Mouse (Mus musculus): Measurements from ENCODE around the gene Spdef. TPM values are rescaled to one million over a fixed set of nuclear protein-coding genes. Genes with fewer than 3 reads are reported as not detected.

Gene Spdef
- polyA plus RNA-seq, 2 experiments, result 0.52 TPM; not detected in 1

DNA sequence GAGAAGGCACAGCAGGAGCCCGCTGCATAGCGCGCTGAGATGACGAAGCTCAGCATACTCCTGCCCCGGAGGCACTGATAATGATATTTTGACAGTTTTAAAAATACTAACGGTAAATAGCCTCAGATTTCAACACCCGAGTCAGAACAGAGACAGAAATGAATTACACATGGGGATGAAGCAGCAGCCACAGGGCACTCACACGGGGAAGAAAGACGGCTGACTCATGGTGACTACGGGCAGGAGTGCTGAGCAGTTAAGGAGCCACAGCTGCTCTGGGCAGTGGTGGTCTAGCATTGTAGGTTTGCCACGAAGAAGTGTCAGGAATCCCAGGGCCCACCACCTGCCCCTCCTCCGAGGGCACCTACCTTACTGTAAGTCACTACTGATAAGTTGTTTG lies 38.8 kb upstream of the Spdef start:
- no peak for TF ChIP-seq POLR2A (IDR thresholded peaks at IDR 0.05; ENCODE audit: borderline replicate concordance, extremely low read depth, insufficient read depth, insufficient read length)
- WGBS, result 82% methylated on average over 12 of the region's 12 CpGs
- Histone ChIP-seq H3K9me3 (ENCODE audit: control insufficient read depth, low read length) (no peaks in the 10 kb centered on the region; the same call in 1 of the 2 replicates), H3K27ac (replicated peaks; ENCODE audit: low read depth, low read length) (no peak overlapping the region), H3K36me3 (ENCODE audit: control insufficient read depth, insufficient read depth, low read length) (peaks cover 50% of the 10 kb centered on the region), H3K27me3 (ENCODE audit: control insufficient read depth, insufficient read depth, low read length) (no peaks in the 10 kb centered on the region), H3K4me2 (replicated peaks; ENCODE audit: low read depth, low read length, severe bottlenecking) (no peak overlapping the region), H3K9ac (ENCODE audit: low read depth, low read length, severe bottlenecking) (no peak overlapping the region), H3K4me1 (ENCODE audit: control insufficient read depth, insufficient read depth, low read length) (no peaks in the 10 kb centered on the region), H3K4me3 (replicated peaks; ENCODE audit: low read length) (no peak overlapping the region)
- no peak for ATAC-seq (ENCODE audit: low FRiP score, low read depth)
- no peak for DNase-seq (ENCODE audit: low spot score)

DNA sequence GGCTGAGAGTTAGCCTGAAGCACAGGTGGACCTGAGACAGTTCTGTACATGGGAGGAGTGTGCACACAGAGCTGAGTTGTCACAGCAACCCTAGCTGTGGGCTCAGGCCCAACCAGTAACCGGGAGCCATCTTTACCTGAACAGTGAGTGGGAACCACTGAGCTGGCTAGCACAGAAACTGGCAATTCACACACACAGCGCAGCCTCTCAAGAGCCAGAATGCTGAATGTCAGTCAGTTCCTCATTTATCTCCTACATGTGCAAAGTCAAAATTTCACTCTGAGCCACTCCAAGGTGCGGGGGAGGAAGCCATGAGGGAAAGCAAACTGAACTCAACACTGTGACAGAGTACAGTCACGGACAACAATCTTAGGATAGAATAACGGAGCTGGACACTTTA lies 38.4 kb upstream of the Spdef start:
- ATAC-seq (ENCODE audit: low FRiP score, low read depth), result no peak
- 89% methylated on average over 5 of the region's 5 CpGs for WGBS

DNA sequence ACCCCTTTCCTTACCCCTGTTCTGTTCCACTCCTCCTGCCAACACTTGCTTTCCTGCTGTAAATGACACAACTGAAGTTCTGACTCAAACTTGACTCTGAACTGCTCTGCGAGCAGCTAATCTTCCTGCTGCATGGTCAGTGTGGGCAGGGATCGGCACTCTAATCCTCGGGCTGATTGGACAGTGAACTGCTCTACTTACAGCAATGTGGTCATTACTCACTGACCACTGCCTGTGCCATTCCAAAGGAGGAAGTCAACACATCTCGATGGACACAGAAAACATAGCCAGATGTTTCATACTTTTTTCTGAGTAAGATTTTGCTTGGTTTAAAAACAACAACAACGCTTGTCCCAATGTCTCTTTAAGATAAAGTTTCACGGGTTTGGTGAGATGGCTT lies 36.3 kb upstream of the Spdef start:
- DNase-seq (ENCODE audit: low spot score) (no peak), ATAC-seq (ENCODE audit: low FRiP score, low read depth) (no peak)
- Histone ChIP-seq H3K9me3 (ENCODE audit: control insufficient read depth, low read length) (no peaks in the 10 kb centered on the region; the same call in 1 of the 2 replicates), H3K27ac (replicated peaks; ENCODE audit: low read depth, low read length) (no peak overlapping the region), H3K4me1 (ENCODE audit: control insufficient read depth, insufficient read depth, low read length) (no peaks in the 10 kb centered on the region), H3K4me2 (replicated peaks; ENCODE audit: low read depth, low read length, severe bottlenecking) (no peak overlapping the region), H3K27me3 (ENCODE audit: control insufficient read depth, insufficient read depth, low read length) (no peaks in the 10 kb centered on the region), H3K9ac (ENCODE audit: low read depth, low read length, severe bottlenecking) (no peak overlapping the region), H3K4me3 (replicated peaks; ENCODE audit: low read length) (no peak overlapping the region), H3K36me3 (ENCODE audit: control insufficient read depth, insufficient read depth, low read length) (peaks cover 57% of the 10 kb centered on the region)
- 98% methylated on average over 6 of the region's 6 CpGs for WGBS
- no peak for TF ChIP-seq POLR2A (IDR thresholded peaks at IDR 0.05; ENCODE audit: borderline replicate concordance, extremely low read depth, insufficient read depth, insufficient read length)

More for the DNA sequence above, 38.4 kb upstream of the Spdef start:
- no peak overlapping the region for H3K4me2 ChIP-seq (replicated peaks; ENCODE audit: low read depth, low read length, severe bottlenecking)
- no peaks in the 10 kb centered on the region; the same call in 1 of the 2 replicates for H3K9me3 ChIP-seq (ENCODE audit: control insufficient read depth, low read length)
- no peak overlapping the region for H3K9ac ChIP-seq (ENCODE audit: low read depth, low read length, severe bottlenecking)
- H3K27ac ChIP-seq (replicated peaks; ENCODE audit: low read depth, low read length), result no peak overlapping the region
- no peaks in the 10 kb centered on the region for H3K27me3 ChIP-seq (ENCODE audit: control insufficient read depth, insufficient read depth, low read length)
- no peaks in the 10 kb centered on the region for H3K4me1 ChIP-seq (ENCODE audit: control insufficient read depth, insufficient read depth, low read length)
- H3K4me3 ChIP-seq (replicated peaks; ENCODE audit: low read length), result no peak overlapping the region
- TF ChIP-seq POLR2A (IDR thresholded peaks at IDR 0.05; ENCODE audit: borderline replicate concordance, extremely low read depth, insufficient read depth, insufficient read length), result no peak
- no peak for DNase-seq (ENCODE audit: low spot score)
- peaks cover 51% of the 10 kb centered on the region for H3K36me3 ChIP-seq (ENCODE audit: control insufficient read depth, insufficient read depth, low read length)

DNA sequence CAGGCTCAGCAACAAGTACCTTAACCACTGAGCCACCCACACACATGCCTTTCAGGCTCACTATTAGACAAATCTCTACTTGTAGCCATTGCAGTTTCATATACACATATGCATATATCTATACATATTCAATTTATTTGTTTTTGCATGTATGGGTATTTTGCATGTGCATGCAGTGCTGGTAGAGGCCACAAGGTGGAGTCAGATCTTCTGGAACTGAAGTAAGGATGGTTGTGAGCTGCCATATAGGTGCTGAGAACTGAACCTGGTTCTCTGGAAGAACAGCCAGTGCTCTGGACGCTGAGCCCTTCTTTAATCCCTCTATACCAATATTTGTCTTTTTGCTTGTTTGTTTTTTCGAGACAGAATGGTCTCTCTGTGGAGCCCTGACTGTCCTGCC lies 35.7 kb upstream of the Spdef start:
- H3K4me1 ChIP-seq (ENCODE audit: control insufficient read depth, insufficient read depth, low read length), result no peaks in the 10 kb centered on the region
- no peak for TF ChIP-seq POLR2A (IDR thresholded peaks at IDR 0.05; ENCODE audit: borderline replicate concordance, extremely low read depth, insufficient read depth, insufficient read length)
- no peak overlapping the region for H3K4me2 ChIP-seq (replicated peaks; ENCODE audit: low read depth, low read length, severe bottlenecking)
- no peak overlapping the region for H3K4me3 ChIP-seq (replicated peaks; ENCODE audit: low read length)
- peaks cover 57% of the 10 kb centered on the region for H3K36me3 ChIP-seq (ENCODE audit: control insufficient read depth, insufficient read depth, low read length)
- H3K9me3 ChIP-seq (ENCODE audit: control insufficient read depth, low read length), result no peaks in the 10 kb centered on the region; the same call in 1 of the 2 replicates
- DNase-seq (ENCODE audit: low spot score) (no peak), ATAC-seq (ENCODE audit: low FRiP score, low read depth) (no peak)
- H3K27me3 ChIP-seq (ENCODE audit: control insufficient read depth, insufficient read depth, low read length), result no peaks in the 10 kb centered on the region
- no peak overlapping the region for H3K27ac ChIP-seq (replicated peaks; ENCODE audit: low read depth, low read length)
- 93% methylated on average over 2 of the region's 2 CpGs for WGBS
- H3K9ac ChIP-seq (ENCODE audit: low read depth, low read length, severe bottlenecking), result no peak overlapping the region

DNA sequence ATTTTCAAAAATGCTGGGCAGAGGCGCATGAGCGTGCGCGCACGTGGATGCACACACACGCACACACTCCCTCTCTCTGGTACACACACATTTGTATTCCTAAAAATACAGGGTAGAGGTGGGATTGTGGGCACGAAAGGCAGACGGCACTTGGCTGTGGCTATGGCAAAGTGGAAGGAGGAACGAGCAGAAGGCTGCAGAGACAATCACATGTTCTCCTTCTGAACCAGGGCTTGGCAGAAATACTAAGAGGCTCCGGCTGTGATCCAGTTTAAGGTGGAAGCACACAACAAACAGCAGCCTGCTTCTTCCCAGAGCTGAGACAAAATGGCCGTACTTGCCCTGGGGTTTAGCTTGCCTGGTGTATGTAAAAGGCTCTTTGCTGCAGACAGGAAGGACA lies 34.1 kb upstream of the Spdef start:
- no peak overlapping the region for H3K27ac ChIP-seq (replicated peaks; ENCODE audit: low read depth, low read length)
- ATAC-seq (ENCODE audit: low FRiP score, low read depth), result no peak
- H3K9me3 ChIP-seq (ENCODE audit: control insufficient read depth, low read length), result no peaks in the 10 kb centered on the region; the same call in 1 of the 2 replicates
- WGBS, result 95% methylated on average over 11 of the region's 11 CpGs
- H3K4me2 ChIP-seq (replicated peaks; ENCODE audit: low read depth, low read length, severe bottlenecking), result no peak overlapping the region
- H3K27me3 ChIP-seq (ENCODE audit: control insufficient read depth, insufficient read depth, low read length), result no peaks in the 10 kb centered on the region
- peaks cover 51% of the 10 kb centered on the region for H3K36me3 ChIP-seq (ENCODE audit: control insufficient read depth, insufficient read depth, low read length)
- no peak for TF ChIP-seq POLR2A (IDR thresholded peaks at IDR 0.05; ENCODE audit: borderline replicate concordance, extremely low read depth, insufficient read depth, insufficient read length)
- no peak overlapping the region for H3K4me3 ChIP-seq (replicated peaks; ENCODE audit: low read length)
- no peak overlapping the region for H3K9ac ChIP-seq (ENCODE audit: low read depth, low read length, severe bottlenecking)
- H3K4me1 ChIP-seq (ENCODE audit: control insufficient read depth, insufficient read depth, low read length), result no peaks in the 10 kb centered on the region
- no peak for DNase-seq (ENCODE audit: low spot score)

Measured in limb, embryonic 14.5 days (tissue).